Mouse (Mus musculus) stomach, postnatal 0 days (tissue): ENCODE data around the gene Lpcat1.

Experiments
- CTCF ChIP-seq: IDR thresholded peaks from 2 replicates; pipeline ENCODE4 v1.5.1; 2016; ENCODE audit warnings: antibody characterized with exemption, low read depth, mild to moderate bottlenecking, moderate library complexity
- EP300 ChIP-seq: optimal IDR thresholded peaks from 2 replicates; pipeline ENCODE3; 2016; ENCODE audit warnings: antibody characterized with exemption

DNA sequence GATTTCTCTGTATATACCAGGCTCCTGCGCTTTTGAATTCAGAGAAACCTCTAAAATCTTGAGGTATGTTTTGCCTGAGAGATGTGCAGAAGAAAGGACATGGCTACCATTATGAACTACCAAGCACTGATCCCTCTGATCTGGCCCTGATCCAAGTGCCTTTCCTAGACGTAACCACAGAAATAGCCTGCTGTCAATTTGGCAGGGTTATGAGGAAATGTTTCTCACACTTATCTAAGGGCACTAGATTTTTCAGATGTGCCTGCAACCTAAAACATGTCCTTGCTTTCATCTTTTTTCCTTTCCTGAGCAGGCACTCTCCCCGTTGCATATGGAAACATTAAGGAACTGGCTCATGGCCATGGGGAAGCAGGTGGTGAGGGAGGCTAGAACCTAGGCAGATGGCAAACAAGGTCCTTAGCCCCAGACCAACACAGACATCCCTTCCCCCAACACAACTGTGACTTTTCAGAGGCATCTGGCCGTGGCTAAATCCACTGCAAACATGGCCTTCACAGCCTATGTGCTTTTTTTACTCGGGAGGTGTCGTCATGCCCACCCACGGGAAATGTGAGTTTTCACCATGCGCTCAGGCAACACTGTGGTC is 23.7 kb downstream of the Lpcat1 start:
- no peak for TF ChIP-seq EP300
- TF ChIP-seq CTCF = no peak
